Mouse (Mus musculus) hindbrain, embryonic 16.5 days (tissue): Measurements from ENCODE around the gene Gal3st2b. TPM values are rescaled to one million over a fixed set of nuclear protein-coding genes. Genes with fewer than 3 reads are reported as not detected.

Experiments used
- polyA plus RNA-seq: library from polyadenylated mRNA; unstranded; fragments of >200 nt; fragmentation: Nextera tagmentation; extraction: Ambion mirVana; gene quantifications from 2 replicates; pipeline ENCODE4 v1.2.1, GENCODE M21; 2015

Gene Gal3st2b
- polyA plus RNA-seq, 1 experiment from 2014 or later: 0.08 TPM

Other genes with a start within 250 kb of the Gal3st2b start
- 102 and 109 TPM in 2 replicates for gene Bok, start 232.7 kb upstream of the Gal3st2b start, polyA plus RNA-seq
- 85.6 and 92.1 TPM in 2 replicates for gene Atg4b, start 166.8 kb upstream of the Gal3st2b start, polyA plus RNA-seq
- gene Thap4, start 163.4 kb upstream of the Gal3st2b start, polyA plus RNA-seq: 51.3 and 52.6 TPM in 2 replicates
- gene Dtymk, start 116.4 kb upstream of the Gal3st2b start, polyA plus RNA-seq: 134 and 147 TPM in 2 replicates
- gene Ing5, start 114.3 kb upstream of the Gal3st2b start, polyA plus RNA-seq: 9.1 and 9.4 TPM in 2 replicates
- 14.6 and 17.3 TPM in 2 replicates for gene D2hgdh, start 93.4 kb upstream of the Gal3st2b start, polyA plus RNA-seq
- not detected in 2 replicates for gene Gal3st2, start 57.0 kb upstream of the Gal3st2b start, polyA plus RNA-seq
- not detected in 2 replicates for gene Gal3st2c, start 72.2 kb downstream of the Gal3st2b start, polyA plus RNA-seq
- 0.11 and 0.41 TPM in 2 replicates for gene Neu4, start 102.1 kb downstream of the Gal3st2b start, polyA plus RNA-seq
- gene Pdcd1, start 134.2 kb downstream of the Gal3st2b start, polyA plus RNA-seq: not detected in 2 replicates